Mouse (Mus musculus) lung, postnatal 0 days (tissue): Measurements from ENCODE around the gene Fbxo31.

Source experiments
- CTCF ChIP-seq: IDR thresholded peaks from 2 replicates; pipeline ENCODE4 v1.5.1; 2016; ENCODE audit warnings: antibody characterized with exemption, mild to moderate bottlenecking
- EP300 ChIP-seq: IDR thresholded peaks from 2 replicates; pipeline ENCODE4 v1.6.1; 2016; ENCODE audit warnings: antibody characterized with exemption, mild to moderate bottlenecking, control low read depth

DNA sequence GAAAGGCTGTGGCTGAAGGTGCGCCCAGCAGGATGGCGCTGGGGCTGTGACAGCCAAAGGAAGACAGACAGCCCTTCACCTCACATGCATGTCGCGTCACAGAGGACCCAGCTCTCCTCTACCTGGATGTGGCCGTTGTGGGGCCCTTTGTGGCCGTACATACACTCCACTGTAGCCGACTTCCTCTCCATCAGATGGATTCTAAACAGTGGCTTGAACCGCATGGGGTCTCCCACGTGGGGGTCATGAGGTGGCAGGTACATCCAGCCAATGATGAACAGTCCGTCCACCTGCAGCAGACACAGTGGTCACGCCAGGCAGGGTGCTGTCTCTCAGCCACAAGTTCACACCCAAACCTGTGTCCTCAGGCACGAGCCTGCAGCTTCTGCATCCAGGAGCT, 18.8 kb downstream of the Fbxo31 start:
- TF ChIP-seq CTCF (no peak), EP300 (no peak)
